Mouse (Mus musculus) midbrain, embryonic 15.5 days (tissue): ENCODE measurements around the gene Prkag3. TPM values are rescaled to one million over a fixed set of nuclear protein-coding genes. Genes with fewer than 3 reads are reported as not detected.
A peak's percentile ranks its signal among the peaks of the same experiment; 100 is the strongest.

ENCODE experiments used
- ATAC-seq: fragments of 200-750 bp; cut with Nextera tagmentation; replicated peaks from 2 replicates; pipeline ENCODE4 v1.8.0; 2017; ENCODE audit warnings: moderate TSS enrichment
- H3K27ac ChIP-seq: fragments of 300-500 bp; sonication (generic); 2 replicates; pipeline ENCODE4 v1.5.1; 2015; ENCODE audit warnings: mild to moderate bottlenecking, inconsistent platforms
- H3K27me3 ChIP-seq: fragments of 300-500 bp; sonication (generic); replicated peaks from 2 replicates; pipeline ENCODE4 v1.6.1; 2015; ENCODE audit warnings: inconsistent platforms
- H3K36me3 ChIP-seq: fragments of 300-500 bp; sonication (generic); replicated peaks from 2 replicates; pipeline ENCODE4 v1.6.1; 2015; ENCODE audit warnings: inconsistent platforms
- H3K4me1 ChIP-seq: fragments of 300-500 bp; sonication (generic); 2 replicates; pipeline ENCODE4 v1.6.1; 2015; ENCODE audit warnings: inconsistent platforms
- H3K4me2 ChIP-seq: fragments of 300-500 bp; sonication (generic); 2 replicates; pipeline ENCODE4 v1.6.1; 2015; ENCODE audit warnings: inconsistent platforms, mild to moderate bottlenecking, moderate library complexity
- H3K4me3 ChIP-seq: fragments of 300-500 bp; sonication (generic); 2 replicates; pipeline ENCODE4 v1.5.1; 2015; ENCODE audit warnings: mild to moderate bottlenecking, inconsistent platforms
- H3K9ac ChIP-seq: fragments of 300-500 bp; sonication (generic); 2 replicates; pipeline ENCODE4 v1.6.1; 2015; ENCODE audit warnings: mild to moderate bottlenecking, inconsistent platforms
- H3K9me3 ChIP-seq: fragments of 300-500 bp; sonication (generic); 2 replicates; pipeline ENCODE4 v1.6.1; 2016; ENCODE audit warnings: inconsistent platforms
- WGBS: fragments of 180-500 bp; shearing (Covaris S2); methylation state at CpG from one replicate; pipeline ENCODE4 v1.1.7; 2015; ENCODE audit warnings: mixed read lengths; 5-methylcytosine and 5-hydroxymethylcytosine counted together
- polyA plus RNA-seq: library from polyadenylated mRNA; unstranded; fragments of >200 nt; fragmentation: Nextera tagmentation; extraction: Ambion mirVana; gene quantifications from 2 replicates; pipeline ENCODE4 v1.2.1, GENCODE M21; 2015

Prkag3 gene
- polyA plus RNA-seq: not detected in 2 replicates

GRCm38 (mm10) chr1:74748643-74749271 is at the start of gene Prkag3:
Gene Prkag3, minus strand, starts transcription at chr1:74749221.
- Histone ChIP-seq H3K4me3 (no peak within 1 kb of the TSS), H3K27me3 (peaks cover 11% of the 10 kb centered on the region; the same call in 1 of the 2 replicates), H3K9ac (no peak within 1 kb of the TSS), H3K4me1 (peaks cover 4% of the 10 kb centered on the region; the same call in 1 of the 2 replicates), H3K36me3 (no peaks in the 10 kb centered on the region), H3K27ac (no peak within 1 kb of the TSS), H3K9me3 (no peaks in the 10 kb centered on the region), H3K4me2 (peak within 1 kb of the TSS; percentile 34)
- WGBS: 7% methylated on average over 30 of the region's 30 CpGs
- no peak for ATAC-seq

GRCm38 (mm10) chr1:74797459-74797858 is 48.4 kb upstream of the Prkag3 start:
- no peak overlapping the region for H3K4me3 ChIP-seq
- H3K9ac ChIP-seq: no peak overlapping the region
- WGBS: 6% methylated on average over 5 of the region's 5 CpGs
- ATAC-seq: peak; percentile 49
- no peak overlapping the region for H3K27ac ChIP-seq
- H3K36me3 ChIP-seq: no peaks in the 10 kb centered on the region
- peaks cover 57% of the 10 kb centered on the region for H3K27me3 ChIP-seq
- no peaks in the 10 kb centered on the region for H3K9me3 ChIP-seq
- peaks cover 35% of the 10 kb centered on the region for H3K4me1 ChIP-seq
- H3K4me2 ChIP-seq: no peak overlapping the region

GRCm38 (mm10) chr1:74795145-74795529 is 46.1 kb upstream of the Prkag3 start:
- Histone ChIP-seq H3K27ac (no peak overlapping the region), H3K4me2 (peak overlapping the region; percentile 53; the same call in 1 of the 2 replicates), H3K9me3 (no peaks in the 10 kb centered on the region), H3K27me3 (peaks cover 63% of the 10 kb centered on the region), H3K4me1 (peaks cover 40% of the 10 kb centered on the region), H3K4me3 (peak overlapping the region; percentile 26; the same call in 1 of the 2 replicates), H3K36me3 (no peaks in the 10 kb centered on the region), H3K9ac (no peak overlapping the region)
- ATAC-seq: no peak
- 2% methylated on average over 8 of the region's 11 CpGs for WGBS

- 1% methylated on average over 36 of the region's 38 CpGs for WGBS
- H3K9ac ChIP-seq: peak overlapping the region; percentile 31
- peak overlapping the region; percentile 26 for H3K4me3 ChIP-seq
- no peaks in the 10 kb centered on the region for H3K9me3 ChIP-seq
- peaks cover 62% of the 10 kb centered on the region for H3K27me3 ChIP-seq
- no peak overlapping the region for H3K27ac ChIP-seq
- peaks cover 40% of the 10 kb centered on the region for H3K4me1 ChIP-seq
- peak overlapping the region; percentile 53 for H3K4me2 ChIP-seq
- H3K36me3 ChIP-seq: no peaks in the 10 kb centered on the region
- peak; percentile 35; the same call in 1 of the 2 replicates for ATAC-seq
These were observed 45.6 kb upstream of the Prkag3 start for GRCm38 (mm10) chr1:74794487-74795144.

- H3K4me3 ChIP-seq: no peak overlapping the region
- no peak overlapping the region for H3K4me2 ChIP-seq
- no peak for ATAC-seq
- H3K36me3 ChIP-seq: no peaks in the 10 kb centered on the region
- H3K27ac ChIP-seq: no peak overlapping the region
- WGBS: 12% methylated on average over 19 of the region's 19 CpGs
- H3K4me1 ChIP-seq: peaks cover 40% of the 10 kb centered on the region
- no peaks in the 10 kb centered on the region for H3K9me3 ChIP-seq
- H3K9ac ChIP-seq: no peak overlapping the region
- peaks cover 73% of the 10 kb centered on the region for H3K27me3 ChIP-seq
These were observed 44.0 kb upstream of the Prkag3 start for GRCm38 (mm10) chr1:74792831-74793660.

GRCm38 (mm10) chr1:74791249-74791648 is 42.2 kb upstream of the Prkag3 start, which contains the start of gene Wnt10a:
Gene Wnt10a, plus strand, starts transcription at chr1:74791516.
- peaks cover 32% of the 10 kb centered on the region for H3K4me1 ChIP-seq
- peak within 1 kb of the TSS; percentile 59 for H3K4me2 ChIP-seq
- 1% methylated on average over 11 of the region's 11 CpGs for WGBS
- H3K27me3 ChIP-seq: peaks cover 82% of the 10 kb centered on the region
- no peak within 1 kb of the TSS for H3K27ac ChIP-seq
- no peaks in the 10 kb centered on the region for H3K9me3 ChIP-seq
- no peak for ATAC-seq
- H3K9ac ChIP-seq: peak within 1 kb of the TSS; percentile 22; the same call in 1 of the 2 replicates
- H3K4me3 ChIP-seq: peak within 1 kb of the TSS; percentile 30
- no peaks in the 10 kb centered on the region for H3K36me3 ChIP-seq

GRCm38 (mm10) chr1:74790095-74790494 is 41.1 kb upstream of the Prkag3 start:
- H3K27ac ChIP-seq: no peak overlapping the region
- no peak overlapping the region for H3K4me3 ChIP-seq
- H3K27me3 ChIP-seq: peaks cover 88% of the 10 kb centered on the region
- peaks cover 29% of the 10 kb centered on the region for H3K4me1 ChIP-seq
- no peaks in the 10 kb centered on the region for H3K36me3 ChIP-seq
- no peaks in the 10 kb centered on the region for H3K9me3 ChIP-seq
- 10% methylated on average over 3 of the region's 3 CpGs for WGBS
- no peak overlapping the region for H3K4me2 ChIP-seq
- no peak overlapping the region for H3K9ac ChIP-seq
- ATAC-seq: no peak

- H3K4me3 ChIP-seq: no peak overlapping the region
- peaks cover 91% of the 10 kb centered on the region for H3K27me3 ChIP-seq
- ATAC-seq: no peak
- no peak overlapping the region for H3K27ac ChIP-seq
- no peaks in the 10 kb centered on the region for H3K36me3 ChIP-seq
- H3K4me2 ChIP-seq: no peak overlapping the region
- 13% methylated on average over 6 of the region's 6 CpGs for WGBS
- peaks cover 25% of the 10 kb centered on the region for H3K4me1 ChIP-seq
- no peaks in the 10 kb centered on the region for H3K9me3 ChIP-seq
- H3K9ac ChIP-seq: no peak overlapping the region
These were observed 39.7 kb upstream of the Prkag3 start for GRCm38 (mm10) chr1:74788603-74789176.

GRCm38 (mm10) chr1:74787846-74788245 is 38.8 kb upstream of the Prkag3 start:
- H3K9ac ChIP-seq: no peak overlapping the region
- H3K9me3 ChIP-seq: no peaks in the 10 kb centered on the region
- H3K27ac ChIP-seq: no peak overlapping the region
- ATAC-seq: peak; percentile 24; the same call in 1 of the 2 replicates
- peaks cover 27% of the 10 kb centered on the region for H3K4me1 ChIP-seq
- H3K4me3 ChIP-seq: no peak overlapping the region
- no peaks in the 10 kb centered on the region for H3K36me3 ChIP-seq
- H3K27me3 ChIP-seq: peaks cover 91% of the 10 kb centered on the region
- 7% methylated on average over 7 of the region's 7 CpGs for WGBS
- no peak overlapping the region for H3K4me2 ChIP-seq

GRCm38 (mm10) chr1:74784041-74784759 is 35.2 kb upstream of the Prkag3 start:
- H3K4me3 ChIP-seq: peak overlapping the region; percentile 45
- 0 out of 2 replicates have a peak overlapping the region, but pooled peaks have one; percentile 15 for H3K9ac ChIP-seq
- under 1% methylated on average over 67 of the region's 67 CpGs for WGBS
- peak overlapping the region; percentile 68 for H3K4me2 ChIP-seq
- no peaks in the 10 kb centered on the region for H3K9me3 ChIP-seq
- H3K36me3 ChIP-seq: no peaks in the 10 kb centered on the region
- peaks cover 87% of the 10 kb centered on the region for H3K27me3 ChIP-seq
- peaks cover 18% of the 10 kb centered on the region for H3K4me1 ChIP-seq
- peak; percentile 48 for ATAC-seq
- H3K27ac ChIP-seq: no peak overlapping the region

GRCm38 (mm10) chr1:74783554-74783953 is 34.5 kb upstream of the Prkag3 start:
- no peaks in the 10 kb centered on the region for H3K9me3 ChIP-seq
- no peak overlapping the region for H3K27ac ChIP-seq
- peak overlapping the region; percentile 45 for H3K4me3 ChIP-seq
- H3K4me2 ChIP-seq: peak overlapping the region; percentile 68
- peaks cover 18% of the 10 kb centered on the region for H3K4me1 ChIP-seq
- WGBS: 1% methylated on average over 13 of the region's 13 CpGs
- ATAC-seq: 0 out of 2 replicates have a peak, but pooled peaks have one; percentile 25
- no peak overlapping the region for H3K9ac ChIP-seq
- H3K27me3 ChIP-seq: peaks cover 86% of the 10 kb centered on the region
- no peaks in the 10 kb centered on the region for H3K36me3 ChIP-seq
